Mouse (Mus musculus): ENCODE data around the gene Mesd.
A peak's percentile ranks its signal among the peaks of the same experiment; 100 is the strongest.

DNA sequence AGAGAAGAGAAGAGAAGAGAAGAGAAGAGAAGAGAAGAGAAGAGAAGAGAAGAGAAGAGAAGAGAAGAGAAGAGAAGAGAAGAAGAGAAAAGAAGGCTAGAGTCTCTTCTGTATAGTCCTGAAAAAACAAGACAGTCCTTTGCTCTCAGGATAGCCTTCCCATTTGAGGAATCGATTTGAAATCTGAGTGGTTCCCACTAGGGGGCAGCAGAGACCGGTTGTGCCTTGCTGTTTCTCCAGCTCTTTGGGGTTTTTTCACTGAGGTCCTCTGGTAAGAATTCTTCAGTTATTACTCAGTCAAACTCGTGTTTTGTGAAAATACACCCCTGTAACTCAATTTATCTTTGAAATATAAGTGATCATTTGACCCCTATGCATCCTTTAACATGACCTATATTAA, 30.3 kb downstream of the Mesd start:
- TF ChIP-seq CTCF (IDR thresholded peaks at IDR 0.05; ENCODE audit: low read depth, low read length) (peak; percentile 50; the same call in 1 of the 2 replicates), GATA1 (IDR thresholded peaks at IDR 0.05; ENCODE audit: borderline replicate concordance, low read length) (no peak), TAL1 (conservative IDR thresholded peaks at IDR 0.05; ENCODE audit: low read depth, low read length) (no peak), GATA2 (IDR thresholded peaks at IDR 0.05; ENCODE audit: borderline replicate concordance, low read depth, low read length) (no peak)
